Mouse (Mus musculus) urinary bladder, postnatal 14 days (tissue): ENCODE measurements around the gene Fam161b.
A peak's percentile ranks its signal among the peaks of the same experiment; 100 is the strongest.

ENCODE experiments used
- DNase-seq: peaks from one replicate; pipeline ENCODE4 v3.0.0; 2021; ENCODE audit warnings: low spot score

Gene Fam161b

DNA sequence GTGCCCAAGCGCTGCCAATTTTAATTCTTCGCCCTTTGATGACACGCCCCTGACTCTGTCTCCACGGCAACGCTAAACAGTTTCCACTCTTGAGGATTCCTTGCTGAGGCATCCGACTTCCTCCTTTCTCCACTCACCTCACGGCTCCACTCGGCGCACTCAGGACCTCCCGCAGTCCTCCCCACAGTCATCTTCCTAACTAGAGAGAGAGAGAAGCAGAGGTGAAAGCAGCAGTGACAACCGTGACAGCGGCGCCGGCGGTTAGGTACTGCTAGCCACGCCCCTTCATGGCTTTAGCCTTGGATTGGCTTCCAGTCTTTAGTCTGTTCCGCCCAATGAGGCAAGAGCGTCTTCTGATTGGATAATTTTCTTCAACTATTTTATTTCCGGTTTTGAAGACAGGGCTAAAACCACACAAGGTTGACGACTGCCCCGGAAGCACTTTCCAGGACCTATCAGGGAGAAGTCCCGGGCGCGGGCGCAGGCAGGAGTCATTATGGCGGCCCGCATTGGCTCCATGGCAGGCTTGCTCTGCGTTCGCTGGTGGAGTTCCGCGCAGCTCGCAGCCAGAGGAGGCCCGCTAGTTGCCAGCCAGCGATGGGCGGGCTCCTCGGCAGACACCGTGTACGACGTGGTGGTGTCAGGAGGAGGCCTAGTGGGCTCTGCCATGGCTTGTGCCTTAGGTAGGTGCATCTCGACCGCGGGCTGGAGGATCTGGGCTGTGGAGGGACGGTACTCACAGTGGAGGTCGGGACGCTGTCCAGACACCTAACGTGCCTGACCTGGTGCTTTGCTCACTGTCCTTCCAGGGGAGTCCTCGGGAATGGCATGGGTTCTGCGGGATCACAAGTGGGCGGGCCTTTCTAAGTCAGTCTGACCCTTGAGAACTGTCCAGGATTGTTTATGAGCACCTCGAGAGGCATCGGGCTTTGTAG is at the start of gene Fam161b, which contains the start of gene Coq6:
Gene Fam161b (minus strand): TSS at position 279 of the 935 bp plus-strand sequence.
Gene Coq6 (plus strand): TSS at position 103 of the 935 bp plus-strand sequence.
- peak; percentile 96 for DNase-seq

DNA sequence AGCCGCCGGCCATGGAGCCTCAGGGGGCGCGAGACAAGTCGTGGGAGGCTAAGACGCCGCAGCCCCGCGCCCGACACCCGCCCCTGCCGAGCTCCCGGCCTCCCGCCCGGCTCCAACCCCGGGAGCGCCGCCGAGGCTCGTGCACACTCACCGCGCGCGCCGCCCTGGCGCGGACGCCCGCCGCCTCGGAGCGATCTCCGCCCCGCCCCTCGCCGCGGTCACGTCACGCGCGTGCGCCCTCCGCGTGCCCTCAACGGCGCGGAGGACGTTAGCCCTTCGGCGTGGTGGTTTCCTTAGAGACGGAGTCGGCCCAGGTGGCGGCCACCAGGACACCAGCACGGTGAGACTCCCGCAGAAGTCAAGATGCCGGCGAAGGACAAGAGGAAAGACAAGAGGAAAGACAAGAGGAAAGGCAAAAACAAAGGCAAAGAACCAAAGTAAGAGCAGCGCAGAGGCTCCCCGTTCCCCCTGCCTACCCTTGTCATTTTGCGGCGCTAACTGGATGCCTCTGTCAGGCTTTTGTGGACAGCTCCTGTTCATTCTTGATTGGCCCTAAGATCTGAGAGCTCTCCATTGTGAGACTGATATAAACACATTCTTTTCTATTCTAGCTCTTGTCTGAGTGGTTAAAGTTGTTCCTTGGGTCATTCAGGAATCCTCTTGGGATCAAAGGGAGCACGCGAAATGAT is 47.3 kb upstream of the Fam161b start, which contains the start of the genes Entpd5 and Bbof1:
Gene Entpd5 (minus strand): TSS at position 211 of the 689 bp plus-strand sequence.
Gene Bbof1 (plus strand): TSS at position 253 of the 689 bp plus-strand sequence.
- DNase-seq: peak; percentile 90

DNA sequence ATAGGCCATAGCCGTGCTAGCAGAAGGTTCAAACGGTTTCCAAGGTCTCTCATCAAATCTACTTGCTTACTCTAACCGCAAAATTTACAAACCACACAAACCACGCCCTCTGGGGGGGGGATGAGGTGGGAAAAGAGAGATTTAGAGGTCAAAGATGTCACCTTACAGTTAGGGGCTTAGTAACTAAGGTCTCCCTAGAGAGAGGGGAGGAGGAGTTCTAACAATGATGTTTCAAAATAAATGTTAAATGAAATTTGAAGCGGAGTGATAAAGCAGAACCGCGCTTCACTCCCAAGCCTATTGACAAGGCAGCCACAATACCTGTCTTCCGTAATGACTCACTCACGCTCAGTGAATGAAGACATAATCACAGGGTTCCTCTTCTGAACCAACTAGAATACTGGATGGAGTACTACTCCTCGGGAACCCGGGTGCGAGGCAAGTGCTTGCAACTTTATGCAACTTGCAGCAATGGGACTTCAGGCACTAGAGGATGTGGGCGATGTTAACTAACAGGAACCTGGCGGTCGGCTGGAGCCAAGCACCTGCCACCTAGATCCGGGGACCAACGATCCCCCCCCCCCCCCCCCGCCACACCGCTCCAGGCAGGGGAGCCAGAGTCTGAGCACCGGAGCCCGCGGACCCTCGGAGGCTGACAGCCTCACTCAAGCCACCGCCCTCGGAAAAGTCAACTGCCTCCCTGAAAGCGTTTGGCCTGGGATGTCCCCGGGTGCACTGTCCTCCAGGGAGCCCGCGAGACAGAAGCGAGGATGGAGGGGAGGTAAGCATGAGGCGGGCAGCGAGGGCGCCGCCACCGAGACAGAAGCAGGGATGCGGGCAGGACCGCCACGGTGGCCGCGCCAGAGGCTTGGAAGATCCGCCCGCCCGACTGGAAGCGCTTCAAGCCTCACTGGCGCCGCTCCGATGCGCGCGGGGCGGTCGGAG is 46.5 kb upstream of the Fam161b start:
- DNase-seq: peak; percentile 17

DNA sequence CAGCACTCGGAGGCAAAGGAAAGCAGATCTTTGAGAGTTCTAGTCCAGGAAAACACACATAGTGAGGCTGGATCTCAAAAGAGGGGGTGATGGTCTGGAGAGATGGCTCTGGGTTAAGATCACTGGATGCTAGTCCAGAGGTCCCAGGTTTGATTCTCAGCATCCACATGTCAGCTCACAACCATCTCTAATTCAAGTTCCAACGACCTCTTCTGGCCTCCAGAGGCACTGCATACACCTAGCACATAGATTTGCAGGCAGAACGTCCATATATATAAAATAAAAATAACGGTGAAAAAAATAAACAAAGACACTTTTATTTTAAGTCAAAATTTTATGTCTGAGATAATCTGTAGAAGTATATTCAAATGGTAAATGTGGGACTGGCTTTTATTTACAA is 45.6 kb upstream of the Fam161b start:
- no peak for DNase-seq

DNA sequence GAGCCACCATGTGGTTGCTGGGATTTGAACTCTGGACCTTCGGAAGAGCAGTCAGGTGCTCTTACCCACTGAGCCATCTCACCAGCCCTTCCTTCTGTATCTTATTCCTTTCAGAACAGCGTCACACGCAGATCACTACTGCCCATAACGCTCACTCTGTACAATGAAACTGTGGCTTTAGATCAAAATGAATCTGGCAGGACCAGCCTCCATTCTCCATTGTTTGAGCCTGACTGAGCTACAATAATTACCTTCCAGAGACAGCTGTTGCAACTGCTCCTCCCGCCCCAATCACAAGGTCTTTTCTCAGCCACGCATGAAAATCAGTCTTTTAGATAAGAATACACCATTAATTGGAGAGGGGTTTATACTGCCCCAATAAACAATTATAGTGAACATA is 42.9 kb upstream of the Fam161b start:
- DNase-seq: no peak

DNA sequence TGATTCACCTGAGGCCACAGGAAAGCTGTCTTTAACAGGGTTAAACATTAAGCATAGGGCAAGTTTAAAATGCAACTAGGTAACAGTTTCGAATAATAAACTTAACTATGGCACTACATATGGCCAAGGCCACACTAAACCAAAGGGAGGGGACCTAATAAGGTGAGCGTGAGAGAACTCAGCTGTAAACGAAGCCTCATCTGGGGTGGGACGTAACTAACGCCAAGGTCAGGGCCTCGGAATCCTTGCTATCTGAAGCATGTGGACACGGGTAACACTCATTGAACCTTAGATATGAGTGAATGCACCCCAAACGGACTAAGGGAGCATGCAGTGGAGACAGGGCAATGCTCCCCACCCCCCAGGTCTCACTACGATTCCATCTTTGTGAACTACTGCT is 41.3 kb upstream of the Fam161b start:
- DNase-seq: no peak

DNA sequence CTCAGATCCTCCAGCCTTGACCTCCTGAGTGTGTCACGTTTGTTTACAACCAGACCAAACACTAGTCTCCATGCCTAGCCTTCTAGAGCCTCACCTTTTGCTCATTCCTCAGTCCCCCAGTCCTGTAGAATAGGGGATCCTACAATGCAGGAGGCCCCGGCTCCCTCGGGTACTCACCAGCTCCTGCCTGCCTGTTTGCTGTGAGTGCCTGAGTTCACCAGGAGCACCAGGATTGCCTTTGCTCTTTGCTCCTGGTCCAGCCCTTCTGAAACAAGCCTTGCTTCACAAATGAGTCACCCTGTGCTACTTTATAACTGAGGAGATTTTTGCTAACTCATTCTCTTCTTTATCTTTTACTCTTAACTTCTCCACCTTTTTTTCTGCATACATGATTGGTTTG is 39.0 kb upstream of the Fam161b start:
- peak; percentile 31 for DNase-seq

DNA sequence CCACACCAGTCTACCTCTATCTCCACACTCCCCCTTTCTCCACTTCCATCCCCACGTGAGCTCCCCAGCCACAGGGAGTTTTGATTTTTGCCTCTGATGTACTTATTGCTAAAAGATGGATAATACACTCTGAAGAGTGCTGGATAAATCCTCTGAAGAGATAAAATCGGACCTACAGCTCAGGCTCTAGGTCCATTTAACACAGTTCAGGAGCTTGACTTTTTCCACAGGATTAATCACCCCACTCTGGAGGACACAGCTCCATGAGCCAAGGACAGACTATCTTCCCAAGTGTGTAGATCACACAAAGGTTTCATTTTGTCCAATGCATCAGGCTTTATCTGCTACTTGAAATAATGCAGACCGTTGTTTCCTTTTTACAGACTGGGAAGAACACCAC is 38.4 kb upstream of the Fam161b start:
- no peak for DNase-seq

DNA sequence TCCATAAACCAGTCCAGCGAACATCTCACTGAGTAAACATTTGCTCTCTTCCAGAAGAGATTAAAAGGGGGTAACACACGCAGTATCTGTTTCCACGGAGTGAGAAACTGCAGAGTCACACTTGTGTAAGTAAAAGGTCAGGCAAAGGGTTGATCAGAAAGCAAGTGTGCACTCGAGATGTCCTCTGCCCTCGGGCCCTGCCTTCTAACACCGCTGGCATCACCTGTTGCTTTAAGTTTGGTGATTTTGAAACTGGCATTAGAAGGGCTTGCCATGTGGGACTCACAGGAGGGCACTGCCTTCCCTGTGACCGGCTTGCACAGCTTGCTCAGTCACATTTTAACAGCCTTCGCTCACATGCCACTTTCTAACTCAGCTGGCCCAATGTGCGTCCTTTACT is 38.0 kb upstream of the Fam161b start:
- DNase-seq: peak; percentile 20

DNA sequence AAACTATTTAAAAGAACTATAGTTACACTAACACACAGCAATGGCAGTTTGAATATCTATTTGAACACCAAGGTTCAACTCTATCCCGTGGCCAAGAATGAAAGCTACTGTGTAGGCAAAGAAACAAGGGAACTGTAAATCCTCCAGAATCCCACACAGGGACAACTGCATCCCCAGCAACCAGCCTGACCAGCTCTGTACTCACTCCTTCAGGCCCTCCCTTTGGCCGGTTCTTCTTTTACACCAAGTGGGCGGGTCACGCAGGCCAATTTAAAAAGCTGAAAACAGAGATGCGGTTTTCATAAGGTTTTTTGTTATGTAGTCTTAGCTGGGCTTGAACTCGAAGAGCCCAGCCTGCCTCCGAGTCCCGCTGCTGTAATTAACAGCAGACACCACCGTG is 37.5 kb upstream of the Fam161b start:
- peak; percentile 35 for DNase-seq

DNA sequence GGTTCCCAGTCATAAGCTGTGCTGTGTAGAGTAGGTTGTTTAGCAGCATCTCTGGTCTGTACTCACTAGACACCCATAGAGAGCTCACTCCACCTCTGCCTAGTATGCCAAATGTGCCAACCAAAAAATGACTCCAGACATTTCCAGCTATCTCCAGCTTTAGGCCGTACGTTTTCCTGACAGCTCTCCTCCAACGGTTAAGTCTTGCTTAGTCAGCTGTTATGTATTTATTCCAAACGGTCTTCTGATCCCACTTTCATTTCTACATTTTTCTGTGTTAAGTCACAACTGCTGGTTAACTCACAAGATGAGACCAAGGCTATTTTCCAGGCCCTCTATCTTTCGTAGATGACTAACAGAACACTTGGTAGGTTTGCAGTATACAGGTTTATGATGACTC is 37.0 kb upstream of the Fam161b start:
- DNase-seq: no peak

DNA sequence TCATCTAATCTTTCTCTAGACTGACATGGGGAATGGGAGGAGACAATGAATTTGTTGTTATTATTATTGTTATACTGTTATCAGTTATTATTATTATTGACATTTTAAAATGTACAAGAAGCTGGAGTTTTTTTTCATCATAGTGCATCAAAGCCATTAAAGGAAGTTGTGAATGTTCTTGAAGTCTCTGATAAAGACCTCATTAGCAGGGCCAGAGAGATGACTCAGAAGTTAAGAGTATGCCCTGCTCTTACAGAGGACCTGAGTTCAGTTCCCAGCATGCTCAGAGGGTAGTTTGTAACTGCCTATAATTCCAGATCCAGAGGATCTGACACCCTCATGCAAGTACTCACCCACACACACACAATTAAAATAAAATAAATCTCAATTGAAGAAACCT is 36.1 kb upstream of the Fam161b start:
- DNase-seq: no peak

DNA sequence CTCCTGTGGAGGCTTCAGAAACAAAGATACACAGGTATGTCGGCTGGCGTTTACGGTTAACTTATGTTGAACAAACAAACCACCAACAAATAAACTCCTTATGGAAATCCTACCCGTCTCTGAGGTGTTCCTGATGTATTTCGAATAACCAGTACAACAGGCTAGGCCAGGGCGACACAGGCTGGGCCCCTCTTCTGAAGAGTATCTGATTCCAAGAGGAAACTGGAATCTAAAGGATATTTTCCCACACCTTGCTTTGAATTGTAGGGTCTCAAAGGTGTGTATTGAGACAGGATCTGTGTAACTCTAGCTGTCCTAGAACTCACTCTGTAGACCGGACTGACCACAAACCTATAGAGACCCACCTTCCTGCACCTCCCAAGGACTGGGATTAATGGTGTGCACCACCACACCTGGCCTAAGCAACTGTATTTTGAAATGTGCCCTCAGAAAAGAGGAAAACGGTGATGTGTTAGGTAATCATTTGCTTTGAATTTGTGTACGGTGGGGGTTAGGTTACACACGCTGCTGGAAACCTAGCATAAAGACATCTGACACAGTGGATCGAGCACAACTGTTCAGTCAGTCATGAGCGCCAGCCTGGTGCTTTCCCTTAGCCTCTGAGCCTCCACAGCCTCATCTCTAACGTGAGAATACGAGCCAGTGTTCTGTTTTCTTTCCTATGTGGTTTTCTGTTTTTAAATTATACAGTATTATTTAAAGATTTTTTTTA is 35.5 kb upstream of the Fam161b start:
- DNase-seq: no peak

DNA sequence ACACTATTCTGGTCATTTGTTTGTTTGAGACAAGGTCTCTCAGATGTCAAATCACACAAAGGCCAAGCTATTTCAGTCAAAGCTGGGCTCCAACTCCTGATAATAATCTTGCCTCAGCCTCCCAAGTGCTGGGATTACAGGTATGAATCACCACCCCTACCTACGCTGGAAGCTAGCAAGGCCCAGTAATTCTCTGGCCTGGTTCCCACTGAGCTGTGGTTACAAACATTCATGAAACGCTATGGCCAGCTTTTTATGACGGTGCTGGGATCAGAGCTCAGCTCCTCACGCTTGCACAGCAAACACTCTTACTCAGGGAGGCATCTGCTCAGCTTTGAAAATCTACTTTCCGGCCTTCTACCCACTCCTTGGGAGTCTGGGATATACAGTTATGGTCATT is 32.2 kb upstream of the Fam161b start:
- no peak for DNase-seq

DNA sequence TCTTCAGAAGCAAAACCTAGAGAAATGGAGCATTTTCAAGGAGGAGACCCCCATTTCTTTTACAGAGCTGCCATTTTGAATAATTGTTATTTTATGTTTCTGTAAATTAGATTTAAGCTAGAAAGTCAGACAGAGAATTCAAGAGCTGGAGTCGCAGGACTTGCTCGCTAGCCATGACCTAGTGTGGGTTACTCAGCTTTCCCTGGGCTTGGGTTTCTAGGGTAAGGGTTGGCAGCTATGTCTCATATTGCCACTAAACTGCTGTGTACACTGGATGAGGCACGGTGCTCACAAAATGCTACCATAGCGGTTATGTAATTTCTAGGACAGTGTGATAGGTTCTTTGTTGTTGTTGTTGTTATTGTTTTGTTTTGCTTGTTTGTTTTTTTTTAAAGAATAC is 31.0 kb upstream of the Fam161b start:
- DNase-seq: no peak

DNA sequence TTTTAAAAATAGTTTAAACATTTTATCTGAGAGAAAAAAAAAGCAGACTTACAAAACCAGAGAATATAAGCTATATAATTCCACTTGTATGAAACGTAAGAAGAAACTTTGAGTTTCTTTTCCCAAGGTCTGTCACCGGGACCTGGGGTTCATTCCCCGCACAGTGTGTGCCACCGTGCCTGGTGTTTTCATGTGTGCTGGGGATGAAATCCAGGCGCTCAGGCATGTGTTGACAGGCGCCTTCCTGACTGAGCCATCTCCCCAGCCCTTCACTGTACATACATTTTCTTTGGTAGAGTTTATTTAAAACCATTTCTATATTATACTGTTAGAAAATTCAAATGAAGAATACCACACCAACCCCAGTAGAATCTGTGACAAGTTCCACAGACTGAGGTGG is 28.7 kb upstream of the Fam161b start:
- no peak for DNase-seq

DNA sequence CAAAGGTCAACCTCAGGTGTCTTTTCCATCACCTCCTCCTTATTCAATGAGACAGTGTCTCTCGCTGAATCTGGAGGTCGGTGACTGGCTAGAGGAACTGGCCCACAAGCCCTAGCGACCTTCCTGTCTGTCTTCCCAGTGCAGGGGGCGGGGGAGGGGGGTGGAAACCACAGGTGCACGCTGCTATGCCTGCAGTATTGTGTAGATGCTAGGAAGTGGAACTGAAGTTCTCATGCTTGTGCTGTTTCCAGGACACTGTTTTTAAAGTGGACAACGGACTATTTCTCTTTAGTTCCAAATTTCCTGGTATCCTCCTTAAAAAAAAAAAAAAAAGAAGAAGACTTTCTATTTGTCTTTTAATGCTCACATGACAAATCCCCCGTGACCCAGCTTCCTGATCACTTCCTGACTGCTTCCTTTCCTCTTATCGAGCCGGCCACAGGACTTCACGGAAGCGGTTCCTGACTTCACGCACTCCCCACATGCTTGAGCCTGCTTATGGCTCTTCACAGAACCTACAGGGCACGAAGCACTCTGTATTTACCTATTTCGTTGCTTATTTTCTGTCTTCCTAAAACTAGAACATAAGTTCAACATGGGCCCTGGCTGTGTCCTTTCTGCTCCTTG is 27.3 kb upstream of the Fam161b start:
- DNase-seq: no peak

DNA sequence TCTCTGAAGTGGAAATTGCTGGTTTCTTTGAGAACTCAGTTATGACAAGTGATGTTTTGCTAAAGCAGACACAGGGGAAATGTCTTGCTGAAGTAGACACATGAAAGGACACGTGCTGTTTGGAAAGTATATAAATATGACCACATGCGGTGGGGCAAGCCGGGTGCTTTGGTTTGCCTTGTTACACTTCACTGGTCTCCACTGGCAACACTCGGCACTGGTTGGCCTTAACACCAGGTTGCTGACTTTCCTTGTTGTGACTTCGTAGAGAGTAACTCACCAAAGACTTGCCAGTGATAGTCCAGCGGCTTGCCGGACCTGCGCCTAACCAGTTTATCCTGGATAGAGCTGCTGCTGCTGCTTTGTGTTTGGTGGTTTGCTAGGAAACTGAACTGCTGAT is 26.5 kb upstream of the Fam161b start:
- no peak for DNase-seq

DNA sequence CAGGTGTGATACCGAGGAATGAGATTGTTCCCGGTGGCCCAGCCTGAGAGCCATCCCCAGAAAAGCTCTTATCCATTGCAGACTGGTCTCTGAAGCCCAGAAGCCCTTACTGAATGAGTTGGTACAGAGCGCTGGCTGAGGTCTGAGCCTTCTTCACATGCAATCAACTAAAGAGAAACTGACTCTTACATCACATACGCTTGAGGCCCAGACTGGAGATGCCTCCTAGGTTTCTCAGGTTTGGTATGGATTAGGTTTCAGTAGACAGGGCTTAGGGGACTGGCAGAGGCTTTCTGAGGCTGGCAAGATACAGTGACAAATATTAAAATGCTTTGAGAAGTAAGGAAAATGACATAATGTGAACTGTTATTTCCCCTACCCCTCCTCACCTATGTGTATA is 23.8 kb upstream of the Fam161b start:
- DNase-seq: no peak

DNA sequence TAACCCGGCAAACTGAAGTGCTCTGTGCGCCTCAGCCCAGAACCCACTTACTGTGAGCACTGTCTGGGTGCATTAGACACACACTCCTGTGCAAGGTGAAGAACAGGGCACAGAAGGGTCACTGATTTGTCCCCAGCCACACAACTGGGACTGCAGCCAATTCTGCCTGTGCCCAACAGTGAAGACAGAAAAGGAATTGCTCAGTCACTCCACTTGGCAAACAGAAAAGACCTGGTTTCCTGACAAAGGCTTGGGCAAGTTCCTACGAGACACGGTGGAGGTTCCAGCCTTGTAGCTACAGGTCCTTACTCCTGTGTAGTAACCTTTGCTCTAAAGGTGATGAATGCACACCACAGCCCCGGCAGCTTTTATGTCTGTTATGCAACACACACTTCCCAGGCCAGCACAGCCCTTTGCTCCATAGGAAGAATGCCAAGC is 23.0 kb upstream of the Fam161b start:
- peak; percentile 85 for DNase-seq

DNA sequence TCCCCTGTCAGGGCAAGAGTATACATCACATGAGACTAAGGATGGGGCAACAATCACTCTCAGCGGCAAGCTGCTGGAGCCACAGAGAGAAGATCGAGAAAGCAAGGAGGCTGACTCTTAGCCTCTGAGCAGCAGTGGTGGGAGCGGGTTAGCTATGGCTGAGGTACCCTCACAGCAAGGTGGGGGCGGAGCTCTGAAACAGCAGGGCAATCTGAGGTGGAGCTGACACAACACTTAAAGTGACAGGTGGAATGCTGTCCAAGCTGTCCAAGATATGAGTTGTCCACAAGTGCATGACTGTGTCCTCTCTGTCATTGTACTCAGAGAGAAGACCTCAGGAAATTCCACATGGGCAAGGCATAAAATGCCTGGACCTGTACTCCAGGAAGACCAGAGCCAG is 20.7 kb upstream of the Fam161b start:
- no peak for DNase-seq
